Mouse (Mus musculus) MEL (cell line): Measurements from ENCODE around the gene Abcg1. TPM values are rescaled to one million over a fixed set of nuclear protein-coding genes. Genes with fewer than 3 reads are reported as not detected.

Source experiments
- DNase-seq: peaks from one replicate; pipeline ENCODE4 v3.0.0; 2011; ENCODE audit warnings: low read depth, low spot score
- H3K27ac ChIP-seq: 2 replicates; pipeline ENCODE4 v1.5.1; 2012; ENCODE audit warnings: low read depth, mild to moderate bottlenecking, control low read depth, low read length, moderate library complexity; ENCODE audit not compliant: control insufficient read depth
- H3K27me3 ChIP-seq, 2 experiments: fragments of 150-350 bp in 1 of 2; sonication (generic) in 1 of 2; 2 replicates each; pipeline ENCODE4 v1.6.1; 2012; ENCODE audit warnings: low read length in 2 of 2, mild to moderate bottlenecking in 2 of 2, improper control_type of control experiment in 1 of 2, moderate library complexity in 1 of 2; ENCODE audit not compliant: insufficient read depth in 2 of 2, control insufficient read depth in 1 of 2
- H3K36me3 ChIP-seq, 2 experiments: 2 replicates each; pipeline ENCODE4 v1.6.1; 2012 to 2014; ENCODE audit warnings: low read length in 2 of 2, improper control_type of control experiment in 1 of 2, inconsistent platforms in 1 of 2, mild to moderate bottlenecking in 1 of 2; ENCODE audit not compliant: insufficient read depth in 2 of 2, control insufficient read depth in 1 of 2
- H3K4me1 ChIP-seq, 2 experiments: fragments of 150-350 bp in 1 of 2; sonication (generic) in 1 of 2; 2 replicates each; pipeline ENCODE4 v1.6.1; 2012; ENCODE audit warnings: low read length in 2 of 2, improper control_type of control experiment in 1 of 2, mild to moderate bottlenecking in 1 of 2; ENCODE audit not compliant: insufficient read depth in 2 of 2, control insufficient read depth in 1 of 2
- H3K4me3 ChIP-seq, 2 experiments: fragments of 150-350 bp in 1 of 2; sonication (generic) in 1 of 2; 2 replicates each; pipeline ENCODE4 v1.5.1; 2012; ENCODE audit warnings: low read depth in 2 of 2, low read length in 2 of 2, mild to moderate bottlenecking in 2 of 2, moderate library complexity in 2 of 2, control low read depth in 1 of 2, improper control_type of control experiment in 1 of 2; ENCODE audit not compliant: control insufficient read depth in 1 of 2, insufficient read depth in 1 of 2
- H3K79me2 ChIP-seq: 2 replicates; pipeline ENCODE4 v1.6.1; 2012; ENCODE audit warnings: mild to moderate bottlenecking, low read length, moderate library complexity; ENCODE audit not compliant: control insufficient read depth, poor library complexity, insufficient read depth
- H3K9ac ChIP-seq: 2 replicates; pipeline ENCODE4 v1.6.1; 2012; ENCODE audit warnings: low read depth, mild to moderate bottlenecking, control low read depth, low read length, moderate library complexity; ENCODE audit not compliant: control insufficient read depth, poor library complexity, severe bottlenecking
- H3K9me3 ChIP-seq: fragments of 150-350 bp; sonication (generic); replicated peaks from 2 replicates; pipeline ENCODE4 v1.6.1; 2012; ENCODE audit warnings: mild to moderate bottlenecking, low read length, improper control_type of control experiment, moderate library complexity; ENCODE audit not compliant: insufficient read depth
- BHLHE40 ChIP-seq: IDR thresholded peaks from 2 replicates; pipeline ENCODE4 v1.6.1; 2012; ENCODE audit warnings: low read depth, mild to moderate bottlenecking, inconsistent platforms, low read length, improper control_type of control experiment, borderline replicate concordance
- CHD1 ChIP-seq: IDR thresholded peaks from 2 replicates; pipeline ENCODE4 v1.6.1; 2012; ENCODE audit warnings: low read depth, mild to moderate bottlenecking, inconsistent platforms, low read length, improper control_type of control experiment
- CTCF ChIP-seq, 3 experiments: IDR thresholded peaks in 2 of 3; conservative IDR thresholded peaks in 1 of 3; 2 replicates each; pipeline ENCODE4 v1.5.1; 2011 to 2012; ENCODE audit warnings: low read length in 3 of 3, low read depth in 2 of 3, mild to moderate bottlenecking in 2 of 3, improper control_type of control experiment in 1 of 3, inconsistent platforms in 1 of 3, mixed read lengths in 1 of 3, moderate library complexity in 1 of 3; ENCODE audit not compliant: control insufficient read depth in 1 of 3, insufficient read depth in 1 of 3, poor library complexity in 1 of 3, severe bottlenecking in 1 of 3
- EP300 ChIP-seq, 2 experiments: IDR thresholded peaks; 2 replicates each; pipeline ENCODE4 v1.6.1; 2011; ENCODE audit warnings: improper control_type of control experiment in 2 of 2, low read length in 2 of 2, low read depth in 1 of 2, mild to moderate bottlenecking in 1 of 2
- GABPA ChIP-seq: IDR thresholded peaks from 2 replicates; pipeline ENCODE4 v1.6.1; 2012; ENCODE audit warnings: low read depth, mild to moderate bottlenecking, inconsistent platforms, low read length, improper control_type of control experiment, moderate library complexity
- GATA1 ChIP-seq: IDR thresholded peaks from 2 replicates; pipeline ENCODE4 v1.6.1; 2011; ENCODE audit warnings: low read depth, low read length, improper control_type of control experiment
- KAT2A ChIP-seq: conservative IDR thresholded peaks from 2 replicates; pipeline ENCODE4 v1.6.1; 2012; ENCODE audit warnings: low read depth, low read length, improper control_type of control experiment, inconsistent platforms
- MAFK ChIP-seq: IDR thresholded peaks from 2 replicates; pipeline ENCODE4 v1.6.1; 2011; ENCODE audit warnings: low read depth, mild to moderate bottlenecking, low read length, improper control_type of control experiment, borderline replicate concordance
- MEF2A ChIP-seq: IDR thresholded peaks from 2 replicates; pipeline ENCODE4 v1.6.1; 2014; ENCODE audit warnings: low read depth, mild to moderate bottlenecking, inconsistent platforms, low read length, improper control_type of control experiment; ENCODE audit not compliant: poor library complexity, insufficient replicate concordance, severe bottlenecking; ENCODE audit errors: extremely low read depth
- MXI1 ChIP-seq: IDR thresholded peaks from 2 replicates; pipeline ENCODE4 v1.6.1; 2011; ENCODE audit warnings: mild to moderate bottlenecking, low read depth, low read length, improper control_type of control experiment
- NELFE ChIP-seq: IDR thresholded peaks from 2 replicates; pipeline ENCODE4 v1.6.1; 2011; ENCODE audit warnings: low read depth, low read length, improper control_type of control experiment
- NRF1 ChIP-seq: IDR thresholded peaks from 2 replicates; pipeline ENCODE4 v1.6.1; 2014; ENCODE audit warnings: low read depth, mild to moderate bottlenecking, inconsistent platforms, low read length, improper control_type of control experiment, moderate library complexity; ENCODE audit not compliant: poor library complexity, insufficient read depth, severe bottlenecking
- POLR2A ChIP-seq, 2 experiments: IDR thresholded peaks; 2 replicates each; pipeline ENCODE4 v1.6.1; 2011 to 2012; ENCODE audit warnings: low read length in 2 of 2, mild to moderate bottlenecking in 2 of 2, control low read depth in 1 of 2, improper control_type of control experiment in 1 of 2, low read depth in 1 of 2, moderate library complexity in 1 of 2; ENCODE audit not compliant: control insufficient read depth in 1 of 2, insufficient read depth in 1 of 2, poor library complexity in 1 of 2
- POLR2AphosphoS2 ChIP-seq: IDR thresholded peaks from 2 replicates; pipeline ENCODE4 v1.6.1; 2011; ENCODE audit warnings: low read length, improper control_type of control experiment
- POLR2AphosphoS5 ChIP-seq: IDR thresholded peaks from 2 replicates; pipeline ENCODE4 v1.6.1; 2012; ENCODE audit warnings: low read depth, borderline replicate concordance, mild to moderate bottlenecking, inconsistent platforms, low read length, moderate library complexity, mixed read lengths
- RAD21 ChIP-seq: IDR thresholded peaks from 2 replicates; pipeline ENCODE4 v1.6.1; 2011; ENCODE audit warnings: mild to moderate bottlenecking, low read depth, low read length, improper control_type of control experiment
- RCOR1 ChIP-seq: IDR thresholded peaks from 2 replicates; pipeline ENCODE4 v1.6.1; 2012; ENCODE audit warnings: low read depth, mild to moderate bottlenecking, inconsistent platforms, low read length, improper control_type of control experiment
- TAL1 ChIP-seq: IDR thresholded peaks from 2 replicates; pipeline ENCODE4 v1.6.1; 2012; ENCODE audit warnings: mild to moderate bottlenecking, inconsistent platforms, low read length, moderate library complexity, mixed read lengths
- UBTF ChIP-seq: IDR thresholded peaks from 2 replicates; pipeline ENCODE4 v1.6.1; 2012; ENCODE audit warnings: low read depth, mild to moderate bottlenecking, inconsistent platforms, low read length, improper control_type of control experiment, moderate library complexity, borderline replicate concordance; ENCODE audit not compliant: insufficient read depth
- USF1 ChIP-seq: IDR thresholded peaks from 2 replicates; pipeline ENCODE4 v1.6.1; 2014; ENCODE audit warnings: low read depth, mild to moderate bottlenecking, inconsistent platforms, low read length, improper control_type of control experiment, moderate library complexity
- USF2 ChIP-seq, 2 experiments: IDR thresholded peaks; 2 replicates each; pipeline ENCODE4 v1.6.1; 2011 to 2012; ENCODE audit warnings: improper control_type of control experiment in 2 of 2, low read length in 2 of 2, borderline replicate concordance in 1 of 2, inconsistent platforms in 1 of 2, low read depth in 1 of 2, mild to moderate bottlenecking in 1 of 2; ENCODE audit not compliant: insufficient read depth in 1 of 2
- ZC3H11A ChIP-seq: IDR thresholded peaks from 2 replicates; pipeline ENCODE4 v1.6.1; 2012; ENCODE audit warnings: low read depth, mild to moderate bottlenecking, inconsistent platforms, low read length, improper control_type of control experiment
- ZKSCAN1 ChIP-seq: IDR thresholded peaks from 2 replicates; pipeline ENCODE4 v1.6.1; 2012; ENCODE audit warnings: low read depth, mild to moderate bottlenecking, inconsistent platforms, low read length, improper control_type of control experiment, moderate library complexity
- ZMIZ1 ChIP-seq: IDR thresholded peaks from 2 replicates; pipeline ENCODE4 v1.6.1; 2012; ENCODE audit warnings: low read depth, mild to moderate bottlenecking, inconsistent platforms, low read length, improper control_type of control experiment, moderate library complexity
- ZNF384 ChIP-seq: IDR thresholded peaks from 2 replicates; pipeline ENCODE4 v1.6.1; 2012; ENCODE audit warnings: low read depth, mild to moderate bottlenecking, inconsistent platforms, low read length, improper control_type of control experiment
- polyA plus RNA-seq, 2 experiments: library from polyadenylated mRNA; stranded (reverse) in 1 of 2; unstranded in 1 of 2; fragments of >175 nt in 1 of 2; fragments of >200 nt in 1 of 2; gene quantifications; 2 replicates each; pipeline versions ENCODE4 v1.2.1 to v1.2.4; 2012; ENCODE audit warnings: low replicate concordance in 2 of 2, low read depth in 1 of 2; ENCODE audit not compliant: insufficient read length in 2 of 2, insufficient read depth in 1 of 2, missing spikeins in 1 of 2
- total RNA-seq: library from RNA; depleted of rRNA; stranded (reverse); fragments of 300-350 nt; gene quantifications from 2 replicates; pipeline ENCODE4 v1.2.3, GENCODE M21; 2012

Gene Abcg1
- total and polyA plus RNA-seq, 3 experiments = 11.6 to 18.0 TPM; not detected in 1

- peaks cover 3 to 4% of the 10 kb centered on the region in 2 experiments; a peak in 3 of 4 replicates for H3K27me3 ChIP-seq
- no peaks in the 10 kb centered on the region for H3K9me3 ChIP-seq
- no peak overlapping the region for H3K4me3 ChIP-seq
Observed at GRCm38 (mm10) chr17:31125548-31126266, 68.2 kb downstream of the Abcg1 start.

DNA sequence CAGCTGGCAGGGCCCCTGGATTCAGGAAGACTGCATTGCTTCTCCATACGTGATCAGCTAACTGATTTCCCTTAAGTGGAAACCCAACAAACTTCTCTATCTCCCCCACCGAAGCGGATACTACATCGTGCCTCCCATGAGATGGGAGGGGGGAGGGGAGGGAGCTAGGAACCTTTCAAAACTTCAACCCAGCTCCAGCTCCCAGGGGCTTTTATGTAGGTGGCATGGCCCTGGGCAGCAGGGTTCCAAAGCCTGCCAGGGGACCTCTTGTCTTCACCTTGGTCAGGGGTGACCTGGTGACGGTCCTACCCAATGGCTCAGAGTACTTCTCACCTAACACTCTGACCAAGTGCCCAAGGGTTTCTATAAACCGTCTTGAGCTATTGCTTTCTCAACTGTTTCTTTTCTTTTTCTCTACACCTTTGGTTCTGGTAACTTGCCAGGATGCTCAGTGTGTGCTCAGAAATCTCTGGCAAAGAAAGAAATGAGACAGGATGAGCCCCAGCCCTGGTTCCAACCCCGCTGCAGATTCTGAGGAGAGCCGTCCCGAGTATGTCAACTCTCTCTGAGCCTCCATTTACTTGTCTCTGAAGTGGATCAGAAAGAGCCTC lies 71.3 kb downstream of the Abcg1 start:
- DNase-seq = no peak
- Histone ChIP-seq H3K4me1 (no peaks in the 10 kb centered on the region), H3K27ac (no peak overlapping the region), H3K9me3 (no peaks in the 10 kb centered on the region), H3K4me3 (no peak overlapping the region), H3K36me3 (no peaks in the 10 kb centered on the region), H3K79me2 (no peaks in the 10 kb centered on the region), H3K9ac (no peak overlapping the region), H3K27me3 (peaks cover 3 to 4% of the 10 kb centered on the region in 2 experiments; a peak in 3 of 4 replicates)
- TF ChIP-seq ZMIZ1 (no peak), NELFE (no peak), EP300 (IDR thresholded peaks at IDR 0.05; ENCODE audit: low read depth in 1 of 2, low read length in 2 of 2) (no peak), RAD21 (no peak), MAFK (no peak), BHLHE40 (no peak), GATA1 (no peak), POLR2A (IDR thresholded peaks at IDR 0.05; ENCODE audit: control insufficient read depth in 1 of 2, insufficient read depth in 1 of 2, low read depth in 1 of 2, low read length in 2 of 2, poor library complexity in 1 of 2) (no peak), CTCF (IDR thresholded peaks at IDR 0.05 in 2 of 3, conservative IDR thresholded peaks at IDR 0.05 in 1 of 3; ENCODE audit: control insufficient read depth in 1 of 3, insufficient read depth in 1 of 3, low read depth in 2 of 3, low read length in 3 of 3, poor library complexity in 1 of 3, severe bottlenecking in 1 of 3) (no peak), ZKSCAN1 (no peak), USF1 (no peak), POLR2AphosphoS2 (no peak), UBTF (no peak)
- TF ChIP-seq, all 39 proteins: peak for 0

More at GRCm38 (mm10) chr17:31125548-31126266, 68.2 kb downstream of the Abcg1 start:
- Histone ChIP-seq H3K79me2 (no peaks in the 10 kb centered on the region), H3K9ac (no peak overlapping the region), H3K27ac (no peak overlapping the region), H3K4me1 (no peaks in the 10 kb centered on the region), H3K36me3 (no peaks in the 10 kb centered on the region)
- no peak for DNase-seq
- TF ChIP-seq NRF1 (no peak), KAT2A (no peak), ZKSCAN1 (no peak), ZNF384 (no peak), MEF2A (no peak), CHD1 (no peak), TAL1 (no peak), USF1 (no peak), POLR2AphosphoS5 (no peak), POLR2AphosphoS2 (no peak), GABPA (no peak), MXI1 (no peak), RCOR1 (no peak), USF2 (IDR thresholded peaks at IDR 0.05; ENCODE audit: borderline replicate concordance in 1 of 2, insufficient read depth in 1 of 2, low read depth in 1 of 2, low read length in 2 of 2) (no peak), ZC3H11A (no peak)
